ENCODE assay signal across 13 mouse cellular contexts in genomic region chr5:140628995-140629394, GRCm38 (mm10). TPM values are rescaled to one million over a fixed set of nuclear protein-coding genes. Genes with fewer than 3 reads are reported as not detected.
DNase-seq lines count a peak whose midpoint lies in the region; ATAC-seq and TF ChIP-seq lines count a peak whose summit lies in the region.
"Had no signal": no experiment of that assay in that cellular context is flagged by ENCODE, and none has a peak within 500 bp of the region (broad histone marks: within the 10 kb centered on the region; RNA-seq: fewer than 3 reads in every experiment).

No protein-coding gene starts in this region.

- no peak overlapping the region for H3K9ac ChIP-seq in lung, postnatal 0 days (replicated peaks; ENCODE audit: low read depth)
- H3K9ac ChIP-seq: heart, embryonic 15.5 days; stomach, embryonic 15.5 days had no signal

- no peak overlapping the region for H3K4me2 ChIP-seq in lung, postnatal 0 days (replicated peaks; ENCODE audit: low read depth, low read length)
- H3K4me2 ChIP-seq: heart, embryonic 15.5 days; midbrain, embryonic 11.5 days; stomach, embryonic 15.5 days had no signal

- WGBS in lung, postnatal 0 days, result 93% methylated on average over 9 of the region's 9 CpGs

- no peaks in the 10 kb centered on the region for H3K9me3 ChIP-seq in lung, postnatal 0 days (ENCODE audit: low read length)
- H3K9me3 ChIP-seq: heart, embryonic 15.5 days; stomach, embryonic 15.5 days had no signal

- no peaks in the 10 kb centered on the region for H3K27me3 ChIP-seq in lung, postnatal 0 days (replicated peaks; ENCODE audit: insufficient read depth, low read length)
- H3K27me3 ChIP-seq: heart, embryonic 15.5 days; stomach, embryonic 15.5 days had no signal

- no peaks in the 10 kb centered on the region for H3K4me1 ChIP-seq in lung, postnatal 0 days (ENCODE audit: insufficient read depth, low read depth, low read length)
- no peaks in the 10 kb centered on the region for H3K4me1 ChIP-seq in bone marrow macrophage, adult 2 months (ENCODE audit: control insufficient read depth, insufficient read depth, low read length)
- H3K4me1 ChIP-seq: stomach, embryonic 15.5 days had no signal

- no peak for DNase-seq in gastrocnemius, adult 2 months
- no peak for DNase-seq in gastrocnemius, postnatal 10 days
- DNase-seq in lung, postnatal 0 days (ENCODE audit: low spot score), result no peak
- no peak for DNase-seq in lung, postnatal 25 days (ENCODE audit: low spot score)
- no peak for DNase-seq in yolk sac, embryonic 10.5 days (ENCODE audit: low spot score)
- no peak for DNase-seq in left cerebral cortex, adult 18-20 months (ENCODE audit: low spot score in 2 of 2)
- DNase-seq: adrenal gland, postnatal 25 days had no signal

- H3K36me3 ChIP-seq in lung, postnatal 0 days (ENCODE audit: insufficient read depth, low read length), result peaks cover 33% of the 10 kb centered on the region

- TF ChIP-seq CTCF in gastrocnemius, adult 2 months (IDR thresholded peaks at IDR 0.05), result peak; percentile 64
- TF ChIP-seq CTCF in lung, postnatal 0 days (IDR thresholded peaks at IDR 0.05), result peak; percentile 71
- peak; percentile 46; the same call in 1 of the 2 replicates for TF ChIP-seq CTCF in bone marrow macrophage, adult 2 months (IDR thresholded peaks at IDR 0.05; ENCODE audit: low read depth, low read length)

- ATAC-seq in lung, postnatal 0 days, result no peak
- peak; percentile 63 for ATAC-seq in neutrophil, adult 5-6 weeks (ENCODE audit: extremely low read depth, insufficient number of reproducible peaks, low FRiP score, poor library complexity, severe bottlenecking)
- ATAC-seq: forebrain, embryonic 14.5 days had no signal

- H3K27ac ChIP-seq in gastrocnemius, adult 2 months, result no peak overlapping the region
- H3K27ac ChIP-seq in lung, postnatal 0 days (ENCODE audit: low read length), result no peak overlapping the region
- H3K27ac ChIP-seq in bone marrow macrophage, adult 2 months (ENCODE audit: insufficient read depth, low read depth, low read length), result no peak overlapping the region
- H3K27ac ChIP-seq: heart, embryonic 15.5 days; stomach, embryonic 15.5 days had no signal

- no peak for TF ChIP-seq EP300 in lung, postnatal 0 days (IDR thresholded peaks at IDR 0.05)

- H3K4me3 ChIP-seq in gastrocnemius, adult 2 months, result no peak overlapping the region
- no peak overlapping the region for H3K4me3 ChIP-seq in lung, postnatal 0 days (ENCODE audit: low read depth, low read length)
- no peak overlapping the region for H3K4me3 ChIP-seq in bone marrow macrophage, adult 2 months (ENCODE audit: insufficient read depth, low read length)
- H3K4me3 ChIP-seq: heart, embryonic 15.5 days; stomach, embryonic 15.5 days had no signal

- intact Hi-C loops in gastrocnemius, adult 2 months (cut with DNase I), result loop anchor here (5.0 kb wide), 1 partner anchor 33 kb away; no protein-coding TSS in a partner anchor

- no peak for TF ChIP-seq POLR2A in bone marrow macrophage, adult 2 months (IDR thresholded peaks at IDR 0.05; ENCODE audit: borderline replicate concordance, low read depth, low read length)

RNA-seq across cellular contexts. Expression of gene Ttyh3, which starts 19.8 kb away (rescaled TPM):
- 1 to 10 TPM; 4.0 to 4.4 TPM for total RNA-seq in gastrocnemius, adult 2 months (2021)
- total RNA-seq in gastrocnemius, postnatal 10 days (2021), result 10 to 100 TPM; 33.4 to 42.5 TPM
- 18.2 and 19.8 TPM in 2 replicates for polyA plus RNA-seq in lung, postnatal 0 days (2015; fragmentation: Nextera tagmentation; extraction: Ambion mirVana)
- 73.6 and 91.5 TPM in 2 replicates for polyA plus RNA-seq in bone marrow macrophage, adult 2 months (2012; ENCODE audit: insufficient read depth, insufficient read length, missing spikeins)
- 54.6 and 59.8 TPM in 2 replicates for total RNA-seq in neutrophil, adult 5-6 weeks (2017)
- total RNA-seq in left cerebral cortex, adult 18-20 months (2021), result 100 to 1,000 TPM; 202 to 209 TPM

RNA-seq across cellular contexts. Expression of gene Lfng, which starts 21.9 kb away (rescaled TPM):
- 1 to 10 TPM; 3.2 to 6.1 TPM for total RNA-seq in gastrocnemius, adult 2 months (2021)
- total RNA-seq in gastrocnemius, postnatal 10 days (2021), result 1 to 10 TPM; 7.1 to 9.0 TPM
- polyA plus RNA-seq in lung, postnatal 0 days (2015; fragmentation: Nextera tagmentation; extraction: Ambion mirVana), result 23.1 and 25.5 TPM in 2 replicates
- 60.6 and 75.4 TPM in 2 replicates for polyA plus RNA-seq in bone marrow macrophage, adult 2 months (2012; ENCODE audit: insufficient read depth, insufficient read length, missing spikeins)
- total RNA-seq in neutrophil, adult 5-6 weeks (2017), result 229 and 273 TPM in 2 replicates
- 10 to 100 TPM; 17.0 to 17.1 TPM for total RNA-seq in left cerebral cortex, adult 18-20 months (2021)

Comparison
In these comparisons a context has a peak if more than half of its experiments do, and no peak if none do; other contexts are left out.
1. RNA of gene Ttyh3, which starts 19.8 kb away (total RNA-seq): 202 to 209 TPM in left cerebral cortex, adult 18-20 months, 54.6 to 59.8 TPM in neutrophil, adult 5-6 weeks and 33.4 to 42.5 TPM in gastrocnemius, postnatal 10 days; 4.0 to 4.4 TPM in gastrocnemius, adult 2 months; every median in the first group is over 4 times any median in the second.
2. RNA of gene Lfng, which starts 21.9 kb away (total RNA-seq): 229 to 273 TPM in neutrophil, adult 5-6 weeks; 17.0 to 17.1 TPM in left cerebral cortex, adult 18-20 months, 7.1 to 9.0 TPM in gastrocnemius, postnatal 10 days and 3.2 to 6.1 TPM in gastrocnemius, adult 2 months; every median in the first group is over 10 times any median in the second.
3. Peak in every context shown above with its lines, with median percentiles within 50 percentile points of each other: CTCF ChIP-seq.